Mouse (Mus musculus) ovary, postnatal 14 days (tissue): ENCODE measurements around the gene Ypel2.
"Not testable (repeated sequence)": the region's sequence is repeated elsewhere in the genome, so short reads cannot be mapped to it uniquely, and the experiment has no call there.

Source experiments
- DNase-seq: peaks from one replicate; pipeline ENCODE4 v3.0.0; 2022; ENCODE audit warnings: low spot score

Ypel2 gene

DNA sequence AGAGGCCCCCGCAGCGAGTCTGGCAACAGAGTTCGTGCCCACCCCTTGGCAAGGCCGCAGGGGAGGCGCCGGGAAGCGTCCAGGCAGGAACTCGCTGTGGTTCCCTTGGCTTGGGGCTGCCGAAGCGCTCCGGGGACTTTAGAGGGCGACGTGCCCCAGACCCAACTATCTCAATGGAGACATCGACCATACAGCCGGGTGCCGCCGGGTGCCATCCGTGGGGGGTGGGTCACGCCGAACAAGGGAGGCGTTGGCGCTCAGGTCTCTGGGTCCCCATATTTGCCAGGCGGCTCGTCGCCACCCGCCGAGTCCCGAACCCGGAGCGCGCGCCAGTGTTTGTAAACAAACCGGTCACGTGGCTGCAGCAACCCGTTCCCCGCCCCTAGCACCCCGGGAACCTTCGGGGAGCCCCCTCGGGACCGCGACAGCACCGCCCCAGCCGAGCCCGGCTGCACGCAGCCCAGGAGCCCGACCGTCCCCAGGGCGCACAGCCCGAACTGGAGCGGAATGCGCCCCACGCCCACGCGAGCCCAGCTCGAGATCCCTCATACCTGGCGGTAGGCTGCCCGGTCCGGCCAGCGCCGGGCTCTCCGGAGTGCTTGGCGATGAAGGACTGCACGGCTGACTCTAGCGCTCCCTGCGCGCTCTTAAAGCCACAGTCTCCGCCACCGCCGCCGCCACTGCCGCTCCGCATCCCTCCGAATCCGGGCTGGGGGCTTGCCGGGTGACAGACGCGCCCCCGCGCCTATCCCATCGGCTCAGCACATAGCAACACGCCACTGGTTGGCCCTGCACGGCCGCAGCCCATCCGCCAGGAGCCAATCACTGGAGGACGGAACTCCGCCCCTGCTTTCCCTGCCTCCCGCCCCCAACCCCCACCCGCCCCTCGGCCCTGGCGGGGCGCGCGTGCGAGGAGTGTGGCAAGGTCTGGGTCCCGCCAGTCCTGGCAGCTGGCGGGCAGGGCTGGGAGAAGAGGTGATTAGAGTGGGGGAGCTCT lies at the start of gene Ypel2:
Gene Ypel2 (minus strand): TSS at position 667 of the 997 bp plus-strand sequence.
- peak; percentile 91 for DNase-seq

DNA sequence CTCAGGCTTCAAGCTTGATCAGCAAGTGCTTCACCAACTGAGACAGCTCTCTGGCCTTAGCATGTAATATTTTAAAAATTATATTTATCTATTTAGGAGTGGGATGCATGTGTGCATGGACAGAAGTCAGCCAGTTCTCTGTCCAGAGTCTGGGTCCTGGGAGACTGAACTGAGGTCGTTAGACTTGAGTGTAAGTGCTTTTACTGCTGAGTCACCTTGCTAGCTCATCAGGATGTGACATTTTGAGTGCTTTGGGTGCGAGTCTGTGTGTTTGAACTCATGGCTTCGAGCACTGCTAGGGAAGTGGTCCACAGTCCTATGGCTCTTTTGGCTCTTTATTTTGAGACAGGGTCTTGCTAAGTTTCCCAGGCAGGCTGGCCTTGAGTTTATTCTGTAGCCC lies 49.5 kb upstream of the Ypel2 start:
- DNase-seq: no peak

DNA sequence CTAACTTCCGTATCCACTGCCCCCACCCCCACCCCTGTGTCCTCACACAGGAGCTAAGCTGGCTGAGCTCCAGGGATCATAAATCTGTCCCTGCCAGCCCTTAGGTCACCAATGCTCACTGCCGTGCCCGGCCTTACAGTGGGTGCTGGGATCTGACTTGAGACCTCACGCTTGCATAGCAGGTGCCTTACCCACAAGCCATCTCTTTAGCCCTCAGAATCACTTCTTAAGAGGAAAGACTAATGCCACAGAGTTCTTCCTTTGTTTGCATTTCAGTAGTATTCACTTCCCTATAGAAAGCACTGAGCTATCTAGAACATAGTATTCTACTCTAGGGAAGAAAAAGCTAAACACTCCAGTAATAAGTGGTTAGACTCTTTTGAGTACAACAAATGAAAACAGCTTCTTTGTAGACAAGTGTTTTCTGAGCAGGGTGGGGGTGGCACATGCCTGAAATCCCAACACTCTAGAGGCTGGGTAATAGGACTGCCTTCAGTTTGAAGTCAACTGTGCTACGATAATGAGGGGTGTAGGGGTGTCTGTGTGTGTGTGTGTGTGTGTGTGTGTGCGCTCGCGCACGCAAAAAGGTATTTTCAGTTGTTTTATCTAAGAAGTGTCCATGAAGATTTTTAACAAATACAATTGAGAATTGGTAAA lies 45.9 kb upstream of the Ypel2 start:
- DNase-seq: no peak

DNA sequence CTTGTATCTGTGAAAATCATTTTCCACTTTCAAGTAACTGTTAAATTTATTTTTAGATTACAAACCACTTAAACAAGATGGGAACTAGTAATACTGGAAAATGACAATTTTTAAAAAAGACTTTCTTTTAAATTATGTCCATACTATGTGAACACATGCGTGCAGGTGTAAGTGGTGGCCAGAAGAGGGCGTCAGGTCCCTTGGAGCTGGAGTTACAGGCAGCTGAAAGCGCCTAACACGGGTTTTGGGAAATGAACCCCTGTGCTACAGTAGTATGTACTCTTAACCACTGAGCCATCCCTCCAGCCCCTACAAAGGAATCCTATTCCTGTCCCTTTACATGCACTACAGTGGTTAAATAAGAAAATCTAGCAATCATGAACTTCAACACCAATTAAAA lies 42.7 kb upstream of the Ypel2 start:
- no peak for DNase-seq

DNA sequence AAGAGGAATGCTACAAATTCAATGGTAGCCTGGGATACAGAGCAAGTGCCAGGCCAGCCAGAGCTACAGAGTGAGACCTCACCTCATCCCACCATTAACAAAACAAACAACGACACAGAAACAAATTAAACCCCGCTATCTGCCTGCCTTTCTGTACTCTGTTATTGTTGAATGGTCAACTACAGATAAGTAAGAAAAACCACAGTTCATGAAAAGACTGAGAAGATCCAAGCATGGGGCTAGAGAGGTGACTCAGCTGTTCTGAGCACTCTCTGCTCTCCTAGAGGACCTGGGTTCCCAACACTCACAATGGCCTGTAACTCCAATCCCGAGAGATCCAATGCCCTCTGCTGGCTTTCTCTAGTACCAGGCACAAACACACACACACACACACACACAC lies 34.7 kb upstream of the Ypel2 start:
- DNase-seq: no peak

DNA sequence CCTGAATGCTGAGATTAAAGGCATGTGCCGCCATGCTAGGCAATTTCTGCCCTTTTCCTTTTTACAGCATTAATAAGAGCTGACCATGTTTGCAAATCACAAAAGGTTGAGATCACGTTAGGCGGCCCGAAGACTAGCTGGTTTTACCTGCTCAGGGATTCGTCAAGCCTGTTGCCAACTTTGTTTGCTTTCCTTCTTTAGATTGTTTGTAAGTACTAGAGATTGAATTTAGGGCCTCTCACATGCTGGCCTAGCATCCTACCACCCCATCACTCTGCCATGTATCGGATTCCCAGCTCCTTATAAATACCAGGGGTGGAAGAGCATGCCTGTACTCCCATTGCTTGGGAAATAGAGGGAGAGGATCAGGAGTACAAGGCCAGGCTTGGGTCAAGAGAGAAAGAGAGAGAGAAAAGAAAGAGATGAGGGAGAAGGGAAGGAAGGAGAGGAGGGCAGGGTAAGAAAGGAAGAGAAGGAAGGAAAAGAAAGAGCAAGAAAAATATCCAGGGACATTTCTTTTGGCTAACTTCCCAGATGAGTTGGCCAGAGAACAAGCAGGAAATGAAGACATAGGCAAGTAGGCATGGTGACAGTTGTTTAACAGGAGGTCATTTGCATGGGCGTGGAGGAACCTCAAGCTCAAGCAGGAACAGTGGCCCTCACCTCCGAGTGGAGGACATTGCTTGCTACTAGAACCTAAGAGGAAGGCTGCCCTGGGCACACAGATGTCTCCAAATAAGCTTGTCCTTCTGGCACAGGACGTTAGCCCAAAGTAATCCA lies 32.8 kb upstream of the Ypel2 start:
- no peak for DNase-seq

DNA sequence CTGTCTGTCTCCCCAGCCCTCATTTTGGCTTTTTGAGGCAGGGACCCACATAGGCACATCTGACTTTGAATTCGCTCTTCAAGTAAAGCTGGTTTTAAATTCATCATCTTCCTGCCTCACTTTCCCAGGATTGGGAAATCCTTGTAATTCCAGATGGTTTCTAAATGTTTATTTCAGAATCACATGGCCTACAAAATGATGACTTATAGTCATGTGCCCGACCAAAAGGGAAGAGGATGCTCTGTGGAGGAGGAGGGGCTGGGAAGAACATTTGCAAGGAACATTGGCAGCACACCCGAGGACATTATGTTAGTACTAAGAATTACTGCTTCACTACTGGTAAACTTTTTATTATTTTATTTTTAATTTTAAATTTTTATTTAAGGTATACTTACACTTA lies 31.8 kb upstream of the Ypel2 start:
- no peak for DNase-seq

DNA sequence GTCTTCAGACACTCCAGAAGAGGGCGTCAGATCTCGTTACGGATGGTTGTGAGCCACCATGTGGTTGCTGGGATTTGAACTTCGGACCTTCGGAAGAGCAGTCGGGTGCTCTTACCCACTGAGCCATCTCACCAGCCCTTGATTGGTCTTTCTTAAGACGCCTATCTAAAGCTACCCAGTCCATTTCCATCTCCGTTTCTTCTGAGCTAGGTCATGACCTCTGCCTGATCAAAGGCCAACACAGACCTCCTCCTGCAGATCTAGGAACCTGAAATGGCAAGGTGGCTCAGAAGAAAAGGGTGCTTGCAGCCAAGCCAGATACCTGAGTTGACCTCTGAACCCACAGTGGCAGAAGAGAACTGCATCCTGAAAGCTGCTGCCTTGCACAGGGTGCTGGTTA lies 29.7 kb upstream of the Ypel2 start:
- DNase-seq: not testable (repeated sequence)

DNA sequence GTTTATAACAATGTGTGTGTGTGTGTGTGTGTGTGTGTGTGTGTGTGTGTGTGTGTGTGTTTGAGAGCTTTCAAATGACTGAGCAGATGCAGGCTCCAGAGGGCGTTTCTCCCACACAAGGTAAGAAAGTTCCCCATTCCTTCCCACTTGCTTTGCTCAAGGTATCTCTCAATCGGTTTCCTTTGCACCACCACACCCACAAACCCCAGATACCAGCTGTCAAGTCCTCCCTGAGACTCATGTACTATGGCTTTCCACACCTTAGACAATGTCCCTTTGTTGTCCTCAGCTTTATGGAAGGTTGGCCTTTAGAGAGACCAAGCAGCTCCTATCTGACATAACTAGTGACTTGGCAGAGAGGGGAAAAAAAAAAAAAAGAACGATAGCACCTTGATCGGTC lies 29.3 kb upstream of the Ypel2 start:
- DNase-seq: no peak

DNA sequence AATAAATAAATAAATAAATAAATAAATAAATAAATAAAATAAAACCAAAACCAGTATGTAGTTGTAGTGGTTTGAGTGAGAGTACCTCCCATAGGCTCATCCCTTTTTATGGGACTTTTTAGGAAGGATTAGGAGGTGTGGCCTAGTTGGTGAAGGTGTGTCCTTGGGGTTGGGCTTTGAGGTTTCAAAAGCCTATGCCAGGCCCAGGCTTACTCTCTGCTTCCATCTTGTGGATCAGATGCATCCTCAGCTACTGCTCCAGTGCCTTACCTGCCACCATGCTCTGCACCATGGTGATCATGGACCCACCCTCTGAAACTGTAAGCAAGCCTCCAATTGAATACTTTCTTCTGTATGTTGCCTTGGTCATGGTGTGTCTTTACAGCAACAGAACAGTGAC lies 28.0 kb upstream of the Ypel2 start:
- no peak for DNase-seq

DNA sequence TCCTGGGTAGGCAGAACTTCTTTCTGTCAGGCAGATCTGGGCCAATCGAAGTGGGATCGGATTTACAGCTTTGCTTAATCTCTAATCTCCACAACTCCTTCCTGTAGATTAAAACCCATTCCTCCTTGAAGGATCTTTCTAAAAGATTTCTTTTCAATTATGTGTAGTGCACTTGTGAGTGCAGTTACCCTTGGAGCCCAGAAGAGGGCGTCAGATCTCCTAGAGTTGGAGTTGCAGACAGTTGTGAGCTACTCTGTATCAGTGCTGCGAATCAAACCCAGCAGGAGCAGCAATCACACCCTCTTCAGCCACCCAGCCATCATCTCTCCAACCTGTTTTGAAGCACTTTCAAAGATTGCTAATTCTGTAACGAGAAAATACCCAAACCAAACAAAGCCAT lies 26.9 kb upstream of the Ypel2 start:
- no peak for DNase-seq

DNA sequence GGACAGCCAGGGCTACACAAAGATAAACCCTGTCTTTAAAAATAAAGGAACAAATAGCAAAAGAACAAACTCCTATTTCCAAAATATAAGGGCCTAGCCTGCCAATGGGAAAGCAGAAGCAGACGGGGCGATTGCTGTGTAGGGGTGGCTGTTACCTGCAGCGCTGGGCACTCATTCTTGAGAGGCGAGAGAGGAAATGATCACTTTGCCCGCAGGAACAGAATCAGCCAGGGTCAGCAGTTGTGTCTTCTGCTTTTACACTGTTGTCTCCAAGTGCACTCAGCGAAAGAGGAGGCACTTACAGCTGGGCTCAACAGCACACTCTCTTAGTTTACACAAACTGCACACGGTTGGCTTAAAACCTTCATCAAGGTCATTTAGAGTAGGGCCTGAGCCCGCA lies 25.9 kb upstream of the Ypel2 start:
- no peak for DNase-seq

DNA sequence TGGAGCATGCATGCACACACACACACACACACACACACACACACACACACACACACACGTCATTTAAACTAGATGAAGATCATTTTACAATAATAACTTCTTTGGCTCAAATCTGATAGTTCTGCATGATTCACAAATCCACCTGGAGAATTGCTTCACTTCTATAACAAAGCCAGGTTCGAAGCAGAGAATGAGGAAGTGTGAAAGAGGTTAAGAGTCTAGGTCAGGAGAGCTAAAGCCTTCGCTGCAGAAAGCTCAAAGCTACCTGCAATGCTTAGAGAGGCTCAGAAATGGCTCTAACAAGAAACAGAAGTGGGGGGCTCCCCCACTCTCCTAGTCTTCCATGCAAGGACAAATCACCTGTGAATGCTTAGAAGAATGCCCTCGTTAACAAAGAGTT lies 24.6 kb upstream of the Ypel2 start:
- no peak for DNase-seq

DNA sequence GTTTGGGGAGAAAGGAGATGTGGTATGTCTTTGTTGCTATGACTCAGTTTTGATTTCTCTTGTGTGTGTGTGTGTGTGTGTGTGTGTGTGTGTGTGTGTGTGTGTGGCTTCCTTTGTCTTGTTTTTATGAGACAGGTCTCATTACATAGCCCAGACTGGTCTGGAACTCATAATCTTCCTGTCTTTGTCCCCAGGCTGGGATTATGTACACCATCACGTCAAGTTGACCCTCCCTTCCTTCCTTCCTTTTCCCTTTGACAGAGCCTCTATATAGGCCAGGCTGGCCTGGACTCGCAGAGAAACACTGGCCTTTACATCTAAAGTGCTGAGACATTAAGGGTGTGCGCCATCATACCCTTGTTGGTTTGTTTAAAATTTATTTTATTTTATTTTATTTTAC lies 22.2 kb upstream of the Ypel2 start:
- DNase-seq: no peak

DNA sequence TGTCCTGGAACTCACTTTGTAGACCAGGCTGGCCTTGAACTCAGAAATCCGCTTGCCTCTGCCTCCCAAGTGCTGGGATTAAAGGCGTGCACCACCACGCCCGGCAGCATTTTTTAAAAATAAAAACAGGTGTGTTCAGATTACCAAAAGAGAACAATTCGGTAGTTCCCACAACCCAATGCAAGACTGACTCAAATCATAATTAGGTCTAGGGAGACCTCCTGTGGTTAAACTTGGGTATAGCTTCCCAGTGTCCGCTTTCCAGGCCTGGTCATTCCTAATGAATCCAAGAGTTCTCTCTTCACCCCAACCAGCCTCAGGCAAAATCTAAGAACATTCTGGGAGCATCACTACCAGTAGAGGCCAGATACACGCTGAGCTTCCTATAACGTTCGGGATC lies 17.0 kb upstream of the Ypel2 start:
- peak; percentile 63 for DNase-seq

DNA sequence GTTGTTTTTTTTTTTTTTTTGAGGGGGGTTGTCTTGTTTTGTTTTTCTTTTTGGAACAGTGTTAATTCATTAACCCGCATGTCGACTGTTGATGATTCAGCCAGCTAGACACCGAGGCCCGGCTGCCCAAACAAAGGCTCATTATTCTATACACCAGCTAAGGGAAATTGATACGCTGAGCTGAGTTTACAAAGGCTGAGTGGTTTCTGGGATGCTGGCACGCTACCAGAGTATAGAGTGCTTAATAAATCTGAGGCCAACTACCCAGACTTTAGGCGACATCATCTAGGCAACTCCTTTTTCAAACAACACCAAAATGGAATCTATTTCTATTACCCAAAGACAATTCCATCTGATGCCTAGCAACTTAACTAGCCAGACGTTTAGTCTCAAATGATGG lies 13.9 kb upstream of the Ypel2 start:
- DNase-seq: no peak

DNA sequence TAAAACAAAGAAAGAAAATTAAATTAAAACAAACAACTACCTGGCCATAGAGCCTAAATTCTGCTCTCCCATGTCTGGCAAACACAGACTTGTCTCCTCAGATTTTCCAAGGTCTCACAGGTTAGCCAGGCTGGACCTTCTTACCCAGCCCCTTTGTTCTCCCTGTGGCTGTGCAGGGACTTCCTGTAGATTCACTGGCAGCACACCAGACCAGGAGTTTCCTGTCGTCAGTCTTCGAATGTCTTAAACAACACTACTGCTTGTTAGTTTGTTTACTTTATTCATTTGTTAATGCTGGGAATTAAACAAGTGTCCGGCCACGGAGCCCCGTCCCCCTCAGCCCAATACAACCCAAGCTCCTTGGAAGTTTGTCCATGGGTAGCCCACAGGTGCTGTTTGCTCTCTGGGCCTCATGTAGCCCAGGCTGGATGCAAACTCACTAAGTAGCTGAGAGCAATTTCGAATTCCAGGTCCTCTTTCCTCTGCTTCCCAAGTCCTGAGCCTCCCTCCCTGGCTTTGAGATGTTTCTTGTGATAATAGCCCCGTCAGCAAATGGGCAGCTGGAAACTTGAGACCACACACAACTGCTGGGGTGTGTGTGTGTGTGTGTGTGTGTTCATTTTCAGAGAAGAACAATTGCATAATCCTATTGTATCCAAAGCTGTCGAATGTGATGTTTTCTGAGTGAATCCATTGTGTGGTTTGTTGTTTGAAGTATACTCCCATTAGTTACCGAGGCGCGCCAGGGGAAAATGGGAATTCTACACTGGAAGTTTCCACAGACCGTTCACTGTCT lies 11.7 kb upstream of the Ypel2 start:
- DNase-seq: no peak

DNA sequence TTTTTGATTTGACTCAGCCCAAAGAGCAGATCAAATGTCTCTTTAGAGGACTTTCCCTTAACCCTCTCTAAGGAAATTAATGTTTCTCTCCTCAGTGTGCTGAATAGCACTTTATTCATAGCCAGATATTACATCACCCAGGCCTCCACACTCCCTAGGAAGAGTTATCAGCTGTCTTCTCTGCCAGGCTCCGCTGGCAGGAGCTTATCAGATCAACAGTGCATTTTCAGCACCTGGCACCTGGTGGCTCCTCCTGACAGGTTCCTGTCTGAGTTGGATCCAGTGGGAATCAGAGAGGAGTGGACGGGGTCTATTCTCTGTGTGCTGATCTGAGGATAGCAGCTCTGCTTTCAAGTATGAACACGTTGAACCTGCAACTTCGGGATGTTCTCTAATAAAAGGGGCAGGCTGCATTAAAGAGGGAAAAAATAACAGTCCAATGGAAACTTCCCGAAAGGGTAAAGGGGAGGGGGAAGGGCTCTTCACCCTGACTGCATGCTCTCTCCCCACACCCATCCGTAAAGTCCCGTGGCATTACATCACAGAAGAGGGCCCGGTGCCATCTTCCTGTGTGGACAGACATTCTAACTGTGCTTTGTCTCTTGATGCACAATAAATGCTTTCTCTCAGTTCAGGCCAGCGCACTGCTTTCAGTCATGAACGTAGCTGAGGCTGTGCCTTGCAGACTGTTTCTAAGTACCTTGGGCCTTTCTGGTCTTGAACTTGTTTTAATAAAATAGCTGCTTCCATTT lies 8.7 kb upstream of the Ypel2 start:
- DNase-seq: no peak

DNA sequence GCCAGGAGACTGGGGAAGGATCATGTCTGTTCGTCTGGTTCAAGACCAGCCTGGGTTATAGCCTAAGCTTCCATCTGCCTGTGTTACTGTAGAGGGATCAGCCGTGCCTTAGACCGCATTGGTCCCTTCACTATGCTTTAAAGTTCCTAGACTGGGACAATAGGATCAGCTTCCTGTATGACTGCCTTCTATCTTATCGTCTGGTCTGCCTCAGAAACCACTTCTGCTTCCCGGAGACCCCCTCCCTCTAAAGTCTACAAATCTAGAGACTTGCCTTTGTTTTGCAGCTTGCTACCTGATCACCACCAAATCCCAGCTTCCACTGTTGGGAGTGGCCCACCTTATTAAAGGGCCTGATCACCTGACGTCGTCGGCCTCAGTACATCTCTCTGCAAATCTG lies 7.7 kb upstream of the Ypel2 start:
- DNase-seq: no peak

DNA sequence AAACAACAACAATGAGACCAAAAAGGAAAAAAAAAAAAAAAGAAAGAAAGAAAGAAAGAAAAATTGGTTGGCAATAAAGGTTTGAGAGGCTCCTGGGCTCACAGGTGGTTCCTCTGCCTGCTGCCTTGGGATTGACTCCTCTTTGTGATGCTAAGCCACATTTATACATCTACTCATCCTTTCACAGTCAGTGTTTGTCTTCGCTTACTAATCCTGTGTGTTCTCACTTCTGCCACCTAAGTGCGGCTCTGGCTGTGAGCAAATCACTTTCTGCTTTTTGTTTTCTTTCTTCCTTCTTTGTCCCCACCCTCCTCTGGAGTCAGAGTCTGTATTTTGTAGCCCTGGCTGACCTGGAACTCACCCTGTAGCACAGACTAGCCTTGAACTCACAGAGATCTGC lies 2.8 kb upstream of the Ypel2 start:
- DNase-seq: no peak

DNA sequence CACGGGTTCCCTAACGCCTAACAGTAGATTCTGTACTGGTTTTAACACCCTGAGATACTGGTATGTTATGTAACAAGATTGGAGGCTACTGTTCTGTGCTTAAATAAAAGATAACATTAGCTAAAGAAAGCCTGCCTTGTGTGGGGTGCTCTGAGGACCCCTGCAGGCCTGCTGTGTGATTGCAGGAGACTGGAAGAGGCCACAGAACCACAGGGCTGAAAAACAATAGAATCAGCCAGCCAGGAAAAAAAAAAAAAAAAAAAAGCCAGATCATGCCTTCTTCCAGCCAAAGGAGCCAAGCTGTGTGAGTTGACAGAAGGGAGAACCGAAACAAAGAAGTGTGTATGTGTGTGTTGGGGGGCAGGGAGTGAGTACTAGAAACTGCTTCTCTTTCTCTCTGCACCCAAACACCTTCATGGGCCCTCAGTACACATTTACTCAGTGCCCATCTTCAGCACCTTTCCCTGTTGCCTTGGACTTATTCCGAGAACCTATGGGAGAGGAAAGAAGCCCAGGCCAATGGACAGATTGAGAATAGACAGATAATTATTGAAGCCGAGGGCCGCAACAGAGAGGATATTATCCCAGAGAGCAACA lies 2.2 kb upstream of the Ypel2 start:
- DNase-seq: no peak
